Mouse (Mus musculus) telencephalon, adult 2 months (tissue): ENCODE measurements at regions not wholly inside any gene's neighbourhood (a gene's known extent, or its start where the extent isn't known, plus 50 kb on each side); places are given as distances from the start of the nearest gene placed in this dataset.

ENCODE experiments used
- DNase-seq: peaks from one replicate; pipeline ENCODE4 v3.0.0-alpha.2; 2011; ENCODE audit warnings: low read depth, low spot score

- no peak for DNase-seq
These were observed 204.0 kb downstream of the Gm11361 start for GRCm38 (mm10) chr13:28461281-28461680.

GRCm38 (mm10) chr13:28457403-28457802 lies 200.1 kb downstream of the Gm11361 start:
- no peak for DNase-seq

- DNase-seq: no peak
These were observed 198.6 kb downstream of the Gm11361 start for GRCm38 (mm10) chr13:28455878-28456277.

GRCm38 (mm10) chr13:28455016-28455415 lies 197.7 kb downstream of the Gm11361 start:
- DNase-seq: no peak

- no peak for DNase-seq
These were observed 193.5 kb downstream of the Gm11361 start for GRCm38 (mm10) chr13:28450699-28451445.

- DNase-seq: no peak
These were observed 191.7 kb downstream of the Gm11361 start for GRCm38 (mm10) chr13:28449026-28449425.

- no peak for DNase-seq
These were observed 184.9 kb downstream of the Gm11361 start for GRCm38 (mm10) chr13:28442250-28442649.

GRCm38 (mm10) chr13:28433445-28433844 lies 176.1 kb downstream of the Gm11361 start:
- no peak for DNase-seq

GRCm38 (mm10) chr13:28432017-28432416 lies 174.7 kb downstream of the Gm11361 start:
- no peak for DNase-seq

GRCm38 (mm10) chr13:28426085-28426484 lies 168.8 kb downstream of the Gm11361 start:
- no peak for DNase-seq

GRCm38 (mm10) chr13:28425116-28425515 lies 167.8 kb downstream of the Gm11361 start:
- DNase-seq: no peak

GRCm38 (mm10) chr13:28424446-28425059 lies 167.2 kb downstream of the Gm11361 start:
- no peak for DNase-seq

- no peak for DNase-seq
These were observed 164.0 kb downstream of the Gm11361 start for GRCm38 (mm10) chr13:28421309-28421708.

- no peak for DNase-seq
These were observed 163.3 kb downstream of the Gm11361 start for GRCm38 (mm10) chr13:28420636-28421035.

- DNase-seq: peak; percentile 93
These were observed 162.6 kb downstream of the Gm11361 start for GRCm38 (mm10) chr13:28419950-28420381.

- DNase-seq: peak; percentile 22
These were observed 161.8 kb downstream of the Gm11361 start for GRCm38 (mm10) chr13:28418936-28419681.

- DNase-seq: peak; percentile 40
These were observed 160.9 kb downstream of the Gm11361 start for GRCm38 (mm10) chr13:28417929-28418881.

- peak; percentile 78 for DNase-seq
These were observed 160.2 kb downstream of the Gm11361 start for GRCm38 (mm10) chr13:28417431-28417928.

- peak; percentile 39 for DNase-seq
These were observed 159.6 kb downstream of the Gm11361 start for GRCm38 (mm10) chr13:28416887-28417286.

GRCm38 (mm10) chr13:28416231-28416630 lies 158.9 kb downstream of the Gm11361 start:
- peak; percentile 85 for DNase-seq

GRCm38 (mm10) chr13:28415769-28416168 lies 158.4 kb downstream of the Gm11361 start:
- DNase-seq: no peak
